Mouse (Mus musculus) B cell, adult 2 months (primary cell): ENCODE data around the gene Glis3.

Experiments
- DNase-seq, 2 experiments: peaks; one replicate each; pipeline ENCODE4 v3.0.0; 2022

Glis3 gene

GRCm38 (mm10) chr19:28650836-28651235 is 29.0 kb downstream of the Glis3 start:
- no peak for DNase-seq

GRCm38 (mm10) chr19:28649489-28649888 is 30.4 kb downstream of the Glis3 start:
- no peak for DNase-seq

- DNase-seq: no peak
Measured at GRCm38 (mm10) chr19:28648881-28649280, 31.0 kb downstream of the Glis3 start.

- no peak for DNase-seq
Measured at GRCm38 (mm10) chr19:28647424-28647823, 32.5 kb downstream of the Glis3 start.

- DNase-seq: no peak
Measured at GRCm38 (mm10) chr19:28646286-28646685, 33.6 kb downstream of the Glis3 start.

- DNase-seq: no peak
Measured at GRCm38 (mm10) chr19:28640861-28641381, 39.0 kb downstream of the Glis3 start.

GRCm38 (mm10) chr19:28635991-28636553 is 43.8 kb downstream of the Glis3 start:
- DNase-seq: no peak

- no peak for DNase-seq
Measured at GRCm38 (mm10) chr19:28634986-28635385, 44.9 kb downstream of the Glis3 start.

- DNase-seq: no peak
Measured at GRCm38 (mm10) chr19:28628416-28628815, 51.5 kb downstream of the Glis3 start.

- no peak for DNase-seq
Measured at GRCm38 (mm10) chr19:28626189-28626588, 53.7 kb downstream of the Glis3 start.

- no peak for DNase-seq
Measured at GRCm38 (mm10) chr19:28624571-28624970, 55.3 kb downstream of the Glis3 start.

GRCm38 (mm10) chr19:28623726-28624125 is 56.2 kb downstream of the Glis3 start:
- no peak for DNase-seq

GRCm38 (mm10) chr19:28621608-28622505 is 58.0 kb downstream of the Glis3 start:
- DNase-seq: no peak

GRCm38 (mm10) chr19:28617736-28618135 is 62.1 kb downstream of the Glis3 start:
- DNase-seq: no peak

GRCm38 (mm10) chr19:28617191-28617590 is 62.7 kb downstream of the Glis3 start:
- DNase-seq: no peak

- no peak for DNase-seq
Measured at GRCm38 (mm10) chr19:28616487-28616886, 63.4 kb downstream of the Glis3 start.

GRCm38 (mm10) chr19:28612249-28612648 is 67.6 kb downstream of the Glis3 start:
- DNase-seq: no peak

- no peak for DNase-seq
Measured at GRCm38 (mm10) chr19:28608747-28609146, 71.1 kb downstream of the Glis3 start.

GRCm38 (mm10) chr19:28608277-28608676 is 71.6 kb downstream of the Glis3 start:
- no peak for DNase-seq

GRCm38 (mm10) chr19:28600866-28601265 is 79.0 kb downstream of the Glis3 start:
- no peak for DNase-seq

- DNase-seq: no peak
Measured at GRCm38 (mm10) chr19:28594215-28594614, 85.7 kb downstream of the Glis3 start.

- no peak for DNase-seq
Measured at GRCm38 (mm10) chr19:28592981-28593380, 86.9 kb downstream of the Glis3 start.

GRCm38 (mm10) chr19:28591736-28592477 is 88.0 kb downstream of the Glis3 start:
- DNase-seq: no peak
